Mouse (Mus musculus) heart, postnatal 10 days (tissue): Measurements from ENCODE around the gene Edn2. TPM values are rescaled to one million over a fixed set of nuclear protein-coding genes. Genes with fewer than 3 reads are reported as not detected.

Experiments used
- DNase-seq, 2 experiments: peaks; one replicate each; pipeline ENCODE4 v3.0.0; 2021
- intact Hi-C: fragments of 180-260 bp; cut with DNase I; formaldehyde crosslinking; loops from one replicate; pipeline ENCODE4 v1.15.1; 2025
- total RNA-seq, 2 experiments: library from RNA; stranded (reverse); gene quantifications; 2 replicates each; pipeline ENCODE4 v1.2.3; 2021

Gene Edn2
- total RNA-seq, 2 experiments from 2014 or later: not detected

DNA sequence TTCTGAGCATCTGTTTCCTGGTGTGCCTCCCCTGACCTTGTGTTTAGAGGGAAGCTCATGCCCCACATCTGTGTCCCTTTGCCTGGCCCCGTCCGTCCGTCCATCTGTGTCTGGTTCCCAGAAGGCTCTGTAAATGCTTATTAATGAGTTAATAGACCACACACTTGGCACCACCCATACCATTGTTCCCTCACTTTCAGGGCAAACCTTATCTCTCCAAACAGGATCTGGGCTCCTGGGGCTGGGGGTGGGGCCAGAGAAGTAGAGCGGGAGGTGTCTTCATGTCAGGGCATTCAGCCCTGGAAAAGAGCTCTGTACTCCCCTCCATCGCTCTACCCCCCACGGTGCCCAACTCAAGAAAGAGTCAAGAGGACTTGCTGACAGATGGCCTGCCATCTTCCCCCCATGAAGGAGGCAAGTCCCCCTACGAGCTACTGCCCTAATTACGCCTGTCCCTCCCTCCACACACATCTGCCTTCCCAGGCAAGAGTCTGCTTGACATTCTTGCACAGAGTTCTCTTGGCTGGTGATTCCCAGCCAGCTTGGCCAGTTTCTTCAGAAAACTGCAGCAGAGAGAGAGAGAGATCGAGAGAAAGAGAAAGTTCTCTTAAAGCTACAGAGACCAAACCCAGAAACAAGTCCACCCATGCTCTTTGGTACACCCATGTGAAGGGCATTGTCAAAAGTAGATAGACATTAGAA, 38.3 kb downstream of the Edn2 start:
- peak in 1 of 2 experiments; percentile 22 for DNase-seq
- intact Hi-C loops: no loop called here

DNA sequence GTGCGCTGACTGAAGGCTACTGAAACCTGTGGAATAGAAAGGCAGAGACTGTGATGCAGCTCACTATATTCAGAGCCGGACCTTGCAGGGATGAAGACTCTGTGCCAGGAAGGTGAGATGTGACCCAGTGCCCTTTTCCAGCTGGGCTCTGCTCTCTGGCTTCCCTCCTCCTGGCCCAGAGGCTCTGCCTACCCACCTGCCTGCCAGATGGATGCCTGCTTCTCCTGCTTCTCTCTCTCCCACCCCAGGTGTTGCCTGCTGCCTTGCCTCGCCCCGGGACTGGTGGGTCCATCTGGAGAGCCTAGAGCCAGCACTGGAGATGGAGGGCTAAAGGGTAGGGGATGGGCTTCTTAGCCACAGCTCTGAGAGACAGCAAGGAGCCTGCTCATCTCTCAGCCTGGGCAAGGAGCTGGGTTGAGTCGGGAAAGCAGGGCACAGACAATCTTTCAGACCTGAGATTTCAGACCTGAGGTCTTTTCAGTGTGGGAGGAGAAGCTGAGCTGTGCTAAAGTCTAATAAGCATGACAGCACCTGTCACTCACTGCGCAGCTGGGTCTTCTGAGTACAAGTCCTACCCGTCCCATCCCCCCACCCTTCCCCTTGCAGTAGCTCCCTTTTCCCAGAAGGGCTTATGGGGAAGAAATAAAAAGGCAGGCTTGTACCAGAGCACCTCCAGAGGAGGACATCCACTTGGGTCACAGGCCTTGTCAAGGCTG, 39.7 kb downstream of the Edn2 start:
- no peak for DNase-seq
- intact Hi-C loops: no loop called here

DNA sequence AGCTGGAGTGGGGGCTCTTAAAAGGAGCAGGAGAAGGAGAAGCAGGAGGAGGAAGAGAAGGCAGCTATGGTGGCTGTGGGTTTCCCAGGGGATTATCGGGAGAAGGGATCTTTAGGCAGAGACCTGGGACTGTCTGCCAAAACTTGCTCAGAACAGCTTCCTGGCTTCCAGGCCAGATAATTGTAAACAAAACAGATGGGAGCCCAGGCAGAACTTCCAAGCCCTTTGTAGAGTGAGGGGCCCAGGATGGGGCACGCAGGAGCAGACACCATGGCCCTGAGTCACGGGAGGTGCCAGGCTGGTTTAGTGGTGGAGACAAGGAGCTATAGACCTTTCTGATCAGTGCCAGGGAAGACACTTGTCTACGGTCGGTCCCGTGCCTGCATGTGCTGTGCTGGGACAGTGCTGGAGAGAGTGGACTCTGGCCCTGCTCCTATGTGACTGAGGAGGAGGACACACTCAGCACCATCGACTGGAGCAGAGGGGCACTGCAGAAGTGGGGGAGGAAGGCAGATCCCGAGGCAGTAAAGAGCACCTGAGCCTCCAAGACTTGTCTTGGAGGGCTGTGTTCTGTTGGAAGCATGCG, 43.4 kb downstream of the Edn2 start:
- no peak for DNase-seq
- intact Hi-C loops: no loop called here

DNA sequence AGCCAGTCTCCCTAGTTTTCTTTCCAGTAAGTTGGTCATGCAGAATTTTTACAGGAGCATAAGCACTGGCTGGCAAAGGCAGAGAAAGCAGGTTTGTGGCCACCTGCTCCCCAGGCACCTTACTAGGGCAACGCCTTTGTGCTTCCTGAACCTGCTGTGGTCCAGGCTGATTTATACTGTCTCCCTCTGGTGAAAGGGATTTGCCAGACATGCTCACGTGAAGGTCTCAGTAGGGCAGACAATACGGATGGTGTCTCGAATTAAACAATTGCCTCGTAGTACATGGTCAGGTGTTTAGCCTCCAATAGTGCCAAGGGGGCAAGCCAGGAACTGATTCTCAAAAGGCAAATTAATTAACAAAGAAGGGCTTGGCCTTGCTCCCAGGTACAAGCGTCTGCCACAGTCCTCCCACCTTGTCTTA, 45.5 kb downstream of the Edn2 start:
- DNase-seq: no peak
- intact Hi-C loops: no loop called here

DNA sequence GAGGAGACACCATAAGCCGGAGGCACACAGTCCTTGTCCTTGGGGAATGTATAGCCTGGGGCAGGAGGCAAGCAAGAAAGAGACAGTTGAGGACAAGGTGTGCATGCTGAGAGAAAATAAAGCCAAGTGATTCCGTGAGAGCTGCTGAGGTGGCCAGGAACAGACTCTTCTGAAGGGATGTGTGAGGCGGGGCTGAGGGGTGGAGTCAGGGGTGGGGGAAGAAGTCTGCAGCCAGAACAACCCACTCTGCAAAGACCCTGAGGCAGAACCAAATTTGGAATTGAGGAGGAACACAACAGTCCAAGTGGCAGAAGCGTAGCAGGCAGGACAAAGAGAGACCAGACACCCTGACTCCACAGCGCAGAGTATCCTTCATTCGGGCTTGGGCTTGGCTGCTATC, 51.1 kb downstream of the Edn2 start:
- intact Hi-C loops: no loop called here

DNA sequence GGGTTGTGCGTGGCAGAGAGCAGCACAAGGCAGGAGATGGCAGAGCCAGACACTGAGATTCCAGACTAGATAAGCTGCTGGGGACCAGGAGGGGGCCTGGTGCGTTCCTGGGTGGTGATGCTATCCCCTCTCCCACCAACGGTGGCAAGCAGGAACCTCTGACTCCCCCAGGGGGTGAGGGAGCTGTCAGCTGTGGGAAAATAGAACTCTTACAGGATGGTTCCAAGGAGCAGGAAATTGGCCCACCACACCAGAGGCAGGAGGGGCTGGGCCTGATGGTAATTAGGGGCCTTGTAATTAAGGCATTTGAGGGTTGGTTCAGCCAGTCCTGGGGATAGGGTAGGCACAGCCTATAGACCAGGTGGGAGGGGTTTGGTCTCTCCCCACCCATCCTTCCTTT, 51.8 kb downstream of the Edn2 start:
- intact Hi-C loops: no loop called here
- DNase-seq: no peak

More for the DNA sequence above, 51.1 kb downstream of the Edn2 start:
- no peak for DNase-seq

DNA sequence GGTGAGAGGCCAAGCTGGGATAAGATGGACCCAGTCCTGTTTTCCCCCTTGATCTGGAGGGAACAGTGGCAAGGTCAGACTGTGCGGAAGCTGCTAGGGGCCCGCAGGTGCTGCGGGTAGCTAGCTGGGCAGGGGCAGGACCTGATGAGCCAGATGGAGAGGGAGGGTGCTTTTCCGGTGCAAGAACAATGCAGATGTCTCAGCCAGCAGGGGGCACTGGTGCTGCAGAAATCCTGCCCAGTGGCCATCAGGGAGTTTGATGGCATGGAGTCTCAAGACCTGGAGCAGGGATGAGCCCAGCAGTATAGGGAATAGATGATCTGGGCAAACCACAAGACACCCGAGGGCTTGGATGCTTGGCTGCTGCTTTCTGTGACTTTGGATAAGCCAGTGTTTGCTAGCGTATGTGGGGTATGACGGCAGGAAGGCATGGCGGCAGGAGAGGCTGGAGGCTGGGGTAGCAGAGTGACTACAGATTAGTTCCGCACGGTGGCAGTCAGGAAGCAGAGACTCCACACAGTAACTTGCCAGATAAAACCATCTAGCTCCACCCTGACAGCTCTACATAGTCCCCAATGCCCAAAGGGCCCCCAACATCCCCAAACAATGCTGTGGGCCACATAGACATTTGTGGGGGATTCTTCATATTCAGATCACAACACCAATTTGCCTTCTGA, 55.0 kb downstream of the Edn2 start:
- intact Hi-C loops: loop anchor here (2.0 kb wide), 1 partner anchor 165 kb away; no protein-coding TSS in a partner anchor
- peak; percentile 42 to 74 for DNase-seq

DNA sequence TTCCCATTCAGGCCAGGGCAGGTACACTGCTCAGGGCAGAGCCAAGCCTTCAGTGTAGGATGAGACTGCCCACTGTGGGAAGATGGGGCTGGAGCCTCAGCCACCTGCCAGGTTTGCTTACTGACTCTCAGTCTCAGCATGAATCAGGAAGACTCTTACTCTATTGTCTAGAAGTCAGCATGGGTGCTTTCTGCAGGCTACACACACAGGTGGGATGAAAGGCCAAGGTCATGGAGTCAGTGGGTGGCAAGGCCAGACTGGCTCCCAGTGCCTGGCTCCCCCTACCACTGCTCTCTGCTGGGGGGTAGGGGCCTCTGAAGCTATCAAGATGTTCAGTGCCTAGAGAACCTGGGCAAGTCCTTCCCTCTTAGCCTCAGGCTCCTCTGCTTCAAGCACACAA, 55.9 kb downstream of the Edn2 start:
- DNase-seq: no peak
- intact Hi-C loops: loop anchor here (2.0 kb wide), 1 partner anchor 164 kb away; no protein-coding TSS in a partner anchor

Other genes with a start within 250 kb of the Edn2 start
- gene AL607142.1, start 96.2 kb upstream of the Edn2 start, total RNA-seq: not detected
- 1 to 10 TPM; 4.9 to 7.9 TPM for gene Foxo6, start 126.1 kb downstream of the Edn2 start, total RNA-seq
- gene Scmh1, start 244.1 kb downstream of the Edn2 start, total RNA-seq: 10 to 100 TPM; 77.3 to 80.1 TPM